Comparison of ENCODE assay signal across 14 mouse cellular contexts in the genomic region with DNA sequence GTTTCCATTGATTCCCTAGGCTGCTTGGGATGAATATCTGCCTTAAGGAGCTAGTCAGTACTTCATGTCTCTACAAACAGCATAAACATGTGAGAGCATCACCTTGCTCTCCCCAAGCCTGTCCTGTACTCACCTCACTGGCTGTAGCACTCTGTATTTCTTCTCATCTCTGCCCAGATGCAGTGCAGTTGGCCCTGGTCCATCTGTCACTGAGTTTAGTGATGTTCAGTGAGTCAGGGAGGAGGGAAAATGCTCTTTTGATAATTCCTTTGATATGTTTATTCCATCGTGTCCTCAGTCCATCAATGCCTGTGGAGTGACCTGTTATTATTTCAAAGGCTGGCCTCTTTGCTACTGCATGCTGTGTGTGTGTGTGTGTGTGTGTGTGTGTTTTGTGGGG.
"Had no signal": no experiment of that assay in that cellular context is flagged by ENCODE, and none has a peak within 500 bp of the region (broad histone marks: within the 10 kb centered on the region; RNA-seq: fewer than 3 reads in every experiment).

No protein-coding gene starts in this region.

- H3K27me3 ChIP-seq: liver, embryonic 13.5 days; midbrain, embryonic 12.5 days; neural tube, embryonic 12.5 days; neural tube, embryonic 15.5 days had no signal

- DNase-seq: kidney, adult 2 months; kidney, postnatal 25 days; layer of hippocampus, adult 9-11 months; liver, embryonic 13.5 days; lung, adult 2 months; lung, postnatal 14 days; lung, postnatal 4 days; thymus, adult 18-20 months; thymus, postnatal 36 days had no signal

- H3K9me3 ChIP-seq: liver, embryonic 13.5 days; midbrain, embryonic 12.5 days; neural tube, embryonic 12.5 days; neural tube, embryonic 15.5 days had no signal

- H3K36me3 ChIP-seq: liver, embryonic 13.5 days; midbrain, embryonic 12.5 days; neural tube, embryonic 12.5 days; neural tube, embryonic 15.5 days had no signal

- H3K27ac ChIP-seq: kidney, postnatal 0 days; layer of hippocampus, adult 2 months; liver, embryonic 13.5 days; midbrain, embryonic 12.5 days; neural tube, embryonic 12.5 days; neural tube, embryonic 15.5 days had no signal

- H3K4me3 ChIP-seq: layer of hippocampus, adult 2 months; liver, embryonic 13.5 days; midbrain, embryonic 12.5 days; neural tube, embryonic 12.5 days; neural tube, embryonic 15.5 days had no signal

- H3K4me1 ChIP-seq: liver, embryonic 13.5 days; midbrain, embryonic 12.5 days; neural tube, embryonic 12.5 days; neural tube, embryonic 15.5 days had no signal

- H3K4me2 ChIP-seq: liver, embryonic 13.5 days; midbrain, embryonic 12.5 days; neural tube, embryonic 12.5 days; neural tube, embryonic 15.5 days had no signal

- H3K9ac ChIP-seq: liver, embryonic 13.5 days; midbrain, embryonic 12.5 days; neural tube, embryonic 12.5 days; neural tube, embryonic 15.5 days had no signal
